Mouse (Mus musculus): ENCODE data around the gene Nup107. TPM values are rescaled to one million over a fixed set of nuclear protein-coding genes. Genes with fewer than 3 reads are reported as not detected.

The Nup107 gene
- polyA plus RNA-seq, 1 experiment from 2014 or later, result 45.2 TPM

- DNase-seq (no peak), ATAC-seq (ENCODE audit: low FRiP score, low TSS enrichment) (no peak)
- no peaks in the 10 kb centered on the region for H3K4me1 ChIP-seq (ENCODE audit: control insufficient read depth, insufficient read depth, low read length)
- H3K9ac ChIP-seq (replicated peaks; ENCODE audit: low read length), result no peak overlapping the region
- H3K27ac ChIP-seq (replicated peaks; ENCODE audit: low read depth, low read length), result no peak overlapping the region
- H3K36me3 ChIP-seq (ENCODE audit: control insufficient read depth, insufficient read depth, low read length), result peaks cover 68% of the 10 kb centered on the region
- H3K27me3 ChIP-seq (ENCODE audit: control insufficient read depth, insufficient read depth, low read length), result no peaks in the 10 kb centered on the region
- WGBS, result 94% methylated on average over 11 of the region's 11 CpGs
- no peaks in the 10 kb centered on the region for H3K9me3 ChIP-seq (ENCODE audit: control insufficient read depth, low read length)
- no peak overlapping the region for H3K4me2 ChIP-seq (ENCODE audit: low read length)
- H3K4me3 ChIP-seq (replicated peaks; ENCODE audit: low read depth, low read length), result no peak overlapping the region
Observed at GRCm38 (mm10) chr10:117765116-117765894, 27.2 kb downstream of the Nup107 start.

GRCm38 (mm10) chr10:117764598-117764997 is 27.9 kb downstream of the Nup107 start:
- Histone ChIP-seq H3K27me3 (ENCODE audit: control insufficient read depth, insufficient read depth, low read length) (no peaks in the 10 kb centered on the region), H3K27ac (replicated peaks; ENCODE audit: low read depth, low read length) (no peak overlapping the region), H3K4me1 (ENCODE audit: control insufficient read depth, insufficient read depth, low read length) (no peaks in the 10 kb centered on the region), H3K4me3 (replicated peaks; ENCODE audit: low read depth, low read length) (no peak overlapping the region), H3K36me3 (ENCODE audit: control insufficient read depth, insufficient read depth, low read length) (peaks cover 68% of the 10 kb centered on the region), H3K4me2 (ENCODE audit: low read length) (no peak overlapping the region), H3K9me3 (ENCODE audit: control insufficient read depth, low read length) (no peaks in the 10 kb centered on the region), H3K9ac (replicated peaks; ENCODE audit: low read length) (no peak overlapping the region)
- DNase-seq (no peak), ATAC-seq (ENCODE audit: low FRiP score, low TSS enrichment) (no peak)
- 93% methylated on average over 6 of the region's 6 CpGs for WGBS

GRCm38 (mm10) chr10:117763588-117764190 is 28.8 kb downstream of the Nup107 start:
- H3K4me3 ChIP-seq (replicated peaks; ENCODE audit: low read depth, low read length), result no peak overlapping the region
- H3K36me3 ChIP-seq (ENCODE audit: control insufficient read depth, insufficient read depth, low read length), result peaks cover 77% of the 10 kb centered on the region
- DNase-seq (no peak), ATAC-seq (ENCODE audit: low FRiP score, low TSS enrichment) (no peak)
- no peaks in the 10 kb centered on the region for H3K4me1 ChIP-seq (ENCODE audit: control insufficient read depth, insufficient read depth, low read length)
- no peaks in the 10 kb centered on the region for H3K27me3 ChIP-seq (ENCODE audit: control insufficient read depth, insufficient read depth, low read length)
- H3K4me2 ChIP-seq (ENCODE audit: low read length), result no peak overlapping the region
- H3K27ac ChIP-seq (replicated peaks; ENCODE audit: low read depth, low read length), result no peak overlapping the region
- 98% methylated on average over 16 of the region's 16 CpGs for whole genome bisulfite sequencing
- H3K9me3 ChIP-seq (ENCODE audit: control insufficient read depth, low read length), result no peaks in the 10 kb centered on the region
- H3K9ac ChIP-seq (replicated peaks; ENCODE audit: low read length), result no peak overlapping the region

GRCm38 (mm10) chr10:117762966-117763365 is 29.5 kb downstream of the Nup107 start:
- Histone ChIP-seq H3K4me2 (ENCODE audit: low read length) (no peak overlapping the region), H3K9ac (replicated peaks; ENCODE audit: low read length) (no peak overlapping the region), H3K27ac (replicated peaks; ENCODE audit: low read depth, low read length) (no peak overlapping the region), H3K4me1 (ENCODE audit: control insufficient read depth, insufficient read depth, low read length) (no peaks in the 10 kb centered on the region), H3K4me3 (replicated peaks; ENCODE audit: low read depth, low read length) (no peak overlapping the region), H3K36me3 (ENCODE audit: control insufficient read depth, insufficient read depth, low read length) (peaks cover 78% of the 10 kb centered on the region), H3K27me3 (ENCODE audit: control insufficient read depth, insufficient read depth, low read length) (no peaks in the 10 kb centered on the region), H3K9me3 (ENCODE audit: control insufficient read depth, low read length) (no peaks in the 10 kb centered on the region)
- no peak for DNase-seq
- WGBS, result 97% methylated on average over 12 of the region's 12 CpGs
- no peak for ATAC-seq (ENCODE audit: low FRiP score, low TSS enrichment)

- Histone ChIP-seq H3K9ac (replicated peaks; ENCODE audit: low read length) (no peak overlapping the region), H3K36me3 (ENCODE audit: control insufficient read depth, insufficient read depth, low read length) (peaks cover 80% of the 10 kb centered on the region), H3K4me3 (replicated peaks; ENCODE audit: low read depth, low read length) (no peak overlapping the region), H3K4me1 (ENCODE audit: control insufficient read depth, insufficient read depth, low read length) (no peaks in the 10 kb centered on the region), H3K27me3 (ENCODE audit: control insufficient read depth, insufficient read depth, low read length) (no peaks in the 10 kb centered on the region), H3K9me3 (ENCODE audit: control insufficient read depth, low read length) (no peaks in the 10 kb centered on the region), H3K27ac (replicated peaks; ENCODE audit: low read depth, low read length) (no peak overlapping the region), H3K4me2 (ENCODE audit: low read length) (no peak overlapping the region)
- ATAC-seq (ENCODE audit: low FRiP score, low TSS enrichment) (no peak), DNase-seq (no peak)
- WGBS, result 88% methylated on average over 2 of the region's 2 CpGs
Observed at GRCm38 (mm10) chr10:117762281-117762830, 30.1 kb downstream of the Nup107 start.

- Histone ChIP-seq H3K27ac (replicated peaks; ENCODE audit: low read depth, low read length) (no peak overlapping the region), H3K9ac (replicated peaks; ENCODE audit: low read length) (no peak overlapping the region), H3K36me3 (ENCODE audit: control insufficient read depth, insufficient read depth, low read length) (peaks cover 88% of the 10 kb centered on the region), H3K4me2 (ENCODE audit: low read length) (no peak overlapping the region), H3K4me3 (replicated peaks; ENCODE audit: low read depth, low read length) (no peak overlapping the region), H3K4me1 (ENCODE audit: control insufficient read depth, insufficient read depth, low read length) (no peaks in the 10 kb centered on the region), H3K27me3 (ENCODE audit: control insufficient read depth, insufficient read depth, low read length) (no peaks in the 10 kb centered on the region), H3K9me3 (ENCODE audit: control insufficient read depth, low read length) (no peaks in the 10 kb centered on the region)
- no peak for DNase-seq
- WGBS, result 95% methylated on average over 6 of the region's 6 CpGs
- no peak for ATAC-seq (ENCODE audit: low FRiP score, low TSS enrichment)
Observed at GRCm38 (mm10) chr10:117761551-117761950, 31.0 kb downstream of the Nup107 start.

- Histone ChIP-seq H3K4me2 (ENCODE audit: low read length) (no peak overlapping the region), H3K4me3 (replicated peaks; ENCODE audit: low read depth, low read length) (no peak overlapping the region), H3K27me3 (ENCODE audit: control insufficient read depth, insufficient read depth, low read length) (no peaks in the 10 kb centered on the region), H3K9me3 (ENCODE audit: control insufficient read depth, low read length) (no peaks in the 10 kb centered on the region), H3K36me3 (ENCODE audit: control insufficient read depth, insufficient read depth, low read length) (peaks cover 90% of the 10 kb centered on the region), H3K4me1 (ENCODE audit: control insufficient read depth, insufficient read depth, low read length) (no peaks in the 10 kb centered on the region), H3K9ac (replicated peaks; ENCODE audit: low read length) (no peak overlapping the region), H3K27ac (replicated peaks; ENCODE audit: low read depth, low read length) (no peak overlapping the region)
- ATAC-seq (ENCODE audit: low FRiP score, low TSS enrichment) (no peak), DNase-seq (no peak)
- 97% methylated on average over 9 of the region's 9 CpGs for WGBS
Observed at GRCm38 (mm10) chr10:117760831-117761335, 31.6 kb downstream of the Nup107 start.

- Histone ChIP-seq H3K9ac (replicated peaks; ENCODE audit: low read length) (no peak overlapping the region), H3K4me3 (replicated peaks; ENCODE audit: low read depth, low read length) (no peak overlapping the region), H3K27me3 (ENCODE audit: control insufficient read depth, insufficient read depth, low read length) (no peaks in the 10 kb centered on the region), H3K36me3 (ENCODE audit: control insufficient read depth, insufficient read depth, low read length) (peaks cover 90% of the 10 kb centered on the region), H3K4me1 (ENCODE audit: control insufficient read depth, insufficient read depth, low read length) (no peaks in the 10 kb centered on the region), H3K9me3 (ENCODE audit: control insufficient read depth, low read length) (no peaks in the 10 kb centered on the region), H3K4me2 (ENCODE audit: low read length) (no peak overlapping the region), H3K27ac (replicated peaks; ENCODE audit: low read depth, low read length) (no peak overlapping the region)
- DNase-seq, result no peak
- 95% methylated on average over 10 of the region's 10 CpGs for WGBS
- no peak for ATAC-seq (ENCODE audit: low FRiP score, low TSS enrichment)
Observed at GRCm38 (mm10) chr10:117759844-117760630, 32.5 kb downstream of the Nup107 start.
